Mouse (Mus musculus) limb, embryonic 13.5 days (tissue): Measurements from ENCODE around the gene Zzef1. TPM values are rescaled to one million over a fixed set of nuclear protein-coding genes. Genes with fewer than 3 reads are reported as not detected.
A peak's percentile ranks its signal among the peaks of the same experiment; 100 is the strongest.
"Not testable (repeated sequence)": the region's sequence is repeated elsewhere in the genome, so short reads cannot be mapped to it uniquely, and the experiment has no call there.

Experiments used
- ATAC-seq: fragments of 200-750 bp; cut with Nextera tagmentation; 2 replicates; pipeline ENCODE4 v1.8.0; 2017; ENCODE audit warnings: low read depth, moderate number of reproducible peaks, moderate TSS enrichment; ENCODE audit not compliant: low FRiP score
- H3K27ac ChIP-seq: fragments of 300-500 bp; sonication (generic); 2 replicates; pipeline ENCODE4 v1.5.1; 2015; ENCODE audit warnings: inconsistent platforms, mild to moderate bottlenecking, moderate library complexity
- H3K27me3 ChIP-seq: fragments of 300-500 bp; sonication (generic); 2 replicates; pipeline ENCODE4 v1.6.1; 2015; ENCODE audit warnings: mild to moderate bottlenecking, inconsistent platforms
- H3K36me3 ChIP-seq: fragments of 300-500 bp; sonication (generic); 2 replicates; pipeline ENCODE4 v1.6.1; 2015; ENCODE audit warnings: inconsistent platforms, mild to moderate bottlenecking, moderate library complexity
- H3K4me1 ChIP-seq: fragments of 300-500 bp; sonication (generic); 2 replicates; pipeline ENCODE4 v1.6.1; 2015; ENCODE audit warnings: inconsistent platforms
- H3K4me2 ChIP-seq: fragments of 300-500 bp; sonication (generic); replicated peaks from 2 replicates; pipeline ENCODE4 v1.6.1; 2015; ENCODE audit warnings: inconsistent platforms, mild to moderate bottlenecking, moderate library complexity
- H3K4me3 ChIP-seq: fragments of 300-500 bp; sonication (generic); 2 replicates; pipeline ENCODE4 v1.5.1; 2015; ENCODE audit warnings: moderate library complexity, mild to moderate bottlenecking, inconsistent platforms
- H3K9ac ChIP-seq: fragments of 300-500 bp; sonication (generic); 2 replicates; pipeline ENCODE4 v1.6.1; 2015; ENCODE audit warnings: mild to moderate bottlenecking, inconsistent platforms
- H3K9me3 ChIP-seq: fragments of 300-500 bp; sonication (generic); 2 replicates; pipeline ENCODE4 v1.6.1; 2016; ENCODE audit warnings: inconsistent platforms
- WGBS: fragments of 180-500 bp; shearing (Covaris S2); methylation state at CpG from one replicate; pipeline ENCODE4 v1.1.7; 2015; 5-methylcytosine and 5-hydroxymethylcytosine counted together
- polyA plus RNA-seq: library from polyadenylated mRNA; unstranded; fragments of >200 nt; fragmentation: Nextera tagmentation; extraction: Ambion mirVana; gene quantifications from 2 replicates; pipeline ENCODE4 v1.2.1, GENCODE M21; 2015

Gene Zzef1
- polyA plus RNA-seq: 9.2 and 10.4 TPM in 2 replicates

DNA sequence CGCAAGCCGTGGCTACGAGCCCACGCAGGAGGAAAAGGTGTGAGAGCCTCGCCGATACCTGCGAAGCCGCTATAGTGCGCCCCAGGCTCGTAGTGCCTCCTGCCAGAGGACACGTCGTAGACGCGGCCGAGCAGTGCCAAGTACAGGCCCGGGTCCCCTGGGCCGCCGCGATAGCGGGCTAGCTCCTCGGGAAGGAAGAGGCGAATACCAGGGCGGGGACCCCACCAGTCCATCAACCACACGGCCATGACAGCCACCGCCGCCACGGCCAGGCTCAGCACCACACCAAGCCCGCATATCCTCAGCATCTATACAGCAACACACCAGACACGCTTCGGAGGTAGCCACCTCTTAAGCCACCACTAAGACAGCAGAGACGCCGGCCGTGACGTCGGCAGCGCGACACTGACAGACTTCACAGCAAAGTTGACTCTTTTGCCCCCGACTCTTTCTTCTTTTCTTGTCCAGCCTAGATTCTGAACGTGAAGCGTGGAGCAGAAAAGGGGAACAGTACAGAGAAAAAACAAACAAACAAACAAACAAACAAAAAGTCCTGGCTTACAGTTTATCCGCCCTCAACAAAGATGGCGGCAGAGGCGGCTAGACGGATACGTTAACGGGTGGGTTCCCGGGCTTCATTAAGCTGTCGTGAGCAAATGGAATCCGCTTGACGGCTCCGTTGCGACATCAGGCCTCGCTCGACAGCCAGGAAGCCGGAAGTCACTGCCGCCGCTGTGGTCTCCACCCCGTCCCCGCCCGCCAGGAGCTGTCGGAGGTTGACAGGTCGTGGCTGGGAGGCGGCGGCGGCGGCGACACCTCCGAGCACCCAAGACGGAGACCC is at the start of gene Zzef1, which contains the start of gene Cyb5d2:
TSS of gene Zzef1 (plus strand) at position 772 of the 841 bp plus-strand sequence.
TSS of gene Cyb5d2 (minus strand) at position 688 of the 841 bp plus-strand sequence.
- H3K27me3 ChIP-seq: no peaks in the 10 kb centered on the region
- H3K27ac ChIP-seq: peak within 1 kb of the TSS; percentile 86
- under 1% methylated on average over 69 of the region's 69 CpGs for WGBS
- peaks cover 14% of the 10 kb centered on the region for H3K4me1 ChIP-seq
- peak within 1 kb of the TSS; percentile 84 for H3K9ac ChIP-seq
- H3K4me2 ChIP-seq: peak within 1 kb of the TSS; percentile 90
- no peaks in the 10 kb centered on the region for H3K9me3 ChIP-seq
- H3K4me3 ChIP-seq: peak within 1 kb of the TSS; percentile 95
- H3K36me3 ChIP-seq: no peaks in the 10 kb centered on the region
- ATAC-seq: peak; percentile 94

DNA sequence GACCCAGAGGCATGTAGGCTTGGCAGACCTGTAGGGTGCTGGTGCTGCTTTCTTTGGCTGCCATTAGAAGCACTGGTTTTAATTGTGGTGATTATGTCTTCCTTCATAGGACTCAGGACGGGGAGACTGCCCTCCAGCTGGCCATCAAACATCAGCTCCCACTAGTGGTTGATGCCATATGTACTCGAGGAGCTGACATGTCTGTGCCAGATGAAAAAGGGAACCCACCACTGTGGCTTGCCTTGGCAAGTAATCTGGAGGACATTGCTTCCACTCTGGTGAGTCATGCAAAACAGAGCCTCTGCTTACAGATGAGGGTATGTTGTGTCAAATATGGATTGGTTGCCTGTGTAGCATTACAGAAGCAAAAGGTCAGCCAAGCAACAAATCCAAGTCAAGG is 44.1 kb upstream of the Zzef1 start:
- Histone ChIP-seq H3K4me2 (no peak overlapping the region), H3K9ac (no peak overlapping the region), H3K27ac (no peak overlapping the region), H3K9me3 (no peaks in the 10 kb centered on the region), H3K4me3 (no peak overlapping the region), H3K36me3 (peaks cover 92% of the 10 kb centered on the region), H3K4me1 (no peaks in the 10 kb centered on the region), H3K27me3 (no peaks in the 10 kb centered on the region)
- no peak for ATAC-seq
- 31% methylated on average over 2 of the region's 2 CpGs for WGBS

DNA sequence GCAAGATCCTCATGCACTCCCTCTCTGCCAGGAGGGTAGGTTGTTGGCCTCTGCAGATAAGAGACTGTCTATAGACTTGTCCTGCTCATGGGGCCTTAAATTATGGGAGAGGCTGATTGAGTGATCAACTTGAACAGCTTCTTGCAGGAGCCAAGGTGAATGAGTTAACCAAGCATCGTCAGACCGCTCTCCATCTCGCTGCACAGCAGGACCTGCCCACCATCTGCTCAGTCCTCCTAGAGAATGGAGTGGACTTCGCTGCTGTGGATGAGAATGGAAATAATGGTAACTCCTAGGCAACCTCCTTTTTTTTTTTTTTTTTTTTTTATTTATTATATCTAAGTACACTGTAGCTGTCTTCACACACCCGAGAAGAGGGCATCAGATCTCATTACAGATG is 37.7 kb upstream of the Zzef1 start:
- H3K4me2 ChIP-seq: no peak overlapping the region
- H3K36me3 ChIP-seq: peaks cover 95% of the 10 kb centered on the region
- no peak overlapping the region for H3K9ac ChIP-seq
- H3K27ac ChIP-seq: no peak overlapping the region
- WGBS: 93% methylated on average over 5 of the region's 5 CpGs
- no peak overlapping the region for H3K4me3 ChIP-seq
- no peaks in the 10 kb centered on the region for H3K4me1 ChIP-seq
- no peaks in the 10 kb centered on the region for H3K27me3 ChIP-seq
- no peak for ATAC-seq
- no peaks in the 10 kb centered on the region for H3K9me3 ChIP-seq

DNA sequence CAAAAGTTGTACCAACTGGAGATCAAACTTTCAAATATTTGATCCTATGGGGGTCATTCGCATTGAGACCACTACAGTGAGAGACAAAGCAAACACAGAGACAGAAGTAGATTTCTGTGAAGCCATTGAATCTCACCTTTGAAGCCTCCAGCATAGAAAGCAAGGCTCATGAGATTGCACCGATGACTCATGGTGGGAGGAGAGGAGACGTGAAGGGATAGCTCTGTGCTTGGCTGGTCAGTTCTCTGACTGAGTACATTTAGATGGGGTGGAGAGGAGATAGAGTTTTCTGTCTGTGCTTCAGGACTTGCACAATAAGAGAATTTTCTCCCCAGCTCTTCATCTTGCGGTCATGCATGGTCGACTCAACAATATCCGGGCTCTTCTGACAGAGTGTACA is 36.4 kb upstream of the Zzef1 start:
- Histone ChIP-seq H3K4me2 (no peak overlapping the region), H3K4me3 (no peak overlapping the region), H3K4me1 (no peaks in the 10 kb centered on the region), H3K9me3 (no peaks in the 10 kb centered on the region), H3K36me3 (peaks cover 95% of the 10 kb centered on the region), H3K9ac (no peak overlapping the region), H3K27me3 (no peaks in the 10 kb centered on the region), H3K27ac (no peak overlapping the region)
- no peak for ATAC-seq
- WGBS: 95% methylated on average over 6 of the region's 6 CpGs

DNA sequence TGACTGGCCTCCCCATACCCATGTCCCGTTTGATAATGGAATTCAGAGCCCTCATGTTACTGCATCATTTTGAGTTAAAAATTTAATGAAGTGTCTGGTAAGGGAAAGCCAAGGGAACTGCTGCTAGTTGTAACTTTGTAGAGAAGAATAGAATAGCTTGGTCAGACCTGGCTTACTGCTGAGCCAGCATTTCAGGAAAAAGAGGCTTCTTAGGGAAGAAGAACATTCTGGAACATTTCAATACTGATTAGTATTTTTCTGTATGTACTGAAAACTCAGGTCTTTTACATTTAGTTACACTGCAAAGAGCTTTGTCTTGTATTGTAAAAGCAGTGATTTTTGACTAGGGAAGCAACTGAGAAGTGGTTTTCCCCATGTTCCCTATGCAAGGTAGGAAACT is 35.2 kb upstream of the Zzef1 start:
- Histone ChIP-seq H3K4me2 (no peak overlapping the region), H3K36me3 (peaks cover 87% of the 10 kb centered on the region), H3K27ac (no peak overlapping the region), H3K4me3 (no peak overlapping the region), H3K4me1 (no peaks in the 10 kb centered on the region), H3K27me3 (no peaks in the 10 kb centered on the region), H3K9me3 (no peaks in the 10 kb centered on the region), H3K9ac (no peak overlapping the region)
- 92% methylated on average over 1 of the region's 1 CpGs for WGBS
- no peak for ATAC-seq

DNA sequence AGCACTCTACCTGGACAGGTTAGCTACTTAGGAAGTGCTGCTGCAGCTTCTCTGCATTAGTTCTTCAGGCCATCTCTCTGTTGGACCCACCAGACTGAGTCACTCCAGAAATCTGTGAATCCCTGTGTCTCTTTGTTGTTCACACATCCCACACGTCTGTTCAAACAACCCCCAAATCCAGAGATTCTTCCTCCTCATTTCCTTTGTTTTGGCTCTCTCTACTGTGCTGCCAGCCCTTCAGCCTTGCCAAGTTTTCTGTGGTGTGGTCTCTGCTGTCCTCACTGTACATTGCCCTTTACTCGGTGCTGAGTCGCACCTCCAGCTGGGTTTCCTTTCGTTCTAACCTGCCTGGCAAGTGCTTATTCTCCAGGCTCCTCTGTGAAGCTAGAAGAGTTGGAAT is 31.8 kb upstream of the Zzef1 start:
- no peak for ATAC-seq
- 84% methylated on average over 4 of the region's 4 CpGs for WGBS

DNA sequence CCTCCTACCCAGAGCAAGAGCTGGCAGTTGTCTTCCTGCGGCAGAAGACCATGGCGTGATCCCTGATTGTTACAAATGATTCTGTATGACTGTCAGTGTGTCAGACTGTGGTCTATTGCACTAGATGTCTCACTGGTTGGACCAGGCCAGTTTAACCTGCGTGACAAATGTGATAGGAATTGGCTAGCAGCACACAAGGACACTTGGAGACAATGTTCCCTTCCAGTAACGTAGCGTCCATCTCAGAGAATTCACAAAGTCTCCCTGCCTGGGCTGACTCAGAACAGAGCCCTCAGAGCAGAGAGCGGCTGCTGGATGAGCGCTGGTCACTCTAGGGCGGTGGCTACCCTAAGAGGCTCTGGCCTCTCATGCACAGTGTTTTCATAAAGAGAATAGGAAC is 28.3 kb upstream of the Zzef1 start:
- Histone ChIP-seq H3K9ac (no peak overlapping the region), H3K4me1 (no peaks in the 10 kb centered on the region), H3K4me3 (no peak overlapping the region), H3K9me3 (no peaks in the 10 kb centered on the region), H3K27ac (no peak overlapping the region), H3K4me2 (no peak overlapping the region), H3K27me3 (no peaks in the 10 kb centered on the region), H3K36me3 (peaks cover 58% of the 10 kb centered on the region)
- 94% methylated on average over 8 of the region's 8 CpGs for WGBS
- no peak for ATAC-seq

More for the DNA sequence above, 31.8 kb upstream of the Zzef1 start:
- Histone ChIP-seq H3K4me1 (no peaks in the 10 kb centered on the region), H3K9ac (no peak overlapping the region), H3K27me3 (no peaks in the 10 kb centered on the region), H3K9me3 (no peaks in the 10 kb centered on the region), H3K4me2 (no peak overlapping the region), H3K36me3 (peaks cover 78% of the 10 kb centered on the region), H3K27ac (no peak overlapping the region), H3K4me3 (no peak overlapping the region)

DNA sequence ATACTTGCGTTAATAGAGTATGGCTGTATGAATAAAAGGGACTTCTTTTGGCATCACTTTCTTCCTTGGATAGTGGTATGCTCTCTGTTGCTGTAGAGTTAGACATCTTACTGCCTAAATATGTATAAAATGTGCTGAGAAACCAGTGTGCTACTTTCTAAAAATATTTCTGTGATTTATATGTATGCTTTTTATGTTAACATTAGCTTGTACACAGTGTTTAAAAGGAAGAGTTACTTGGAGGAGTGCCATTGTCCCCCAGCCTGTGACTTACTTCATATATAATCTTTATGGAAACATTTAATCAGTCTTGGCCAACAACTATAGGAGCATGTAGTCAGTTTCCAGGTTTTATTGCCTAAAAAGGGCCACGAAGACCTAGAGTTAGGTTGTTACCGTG is 27.0 kb upstream of the Zzef1 start:
- 91% methylated on average over 3 of the region's 3 CpGs for WGBS
- ATAC-seq: no peak
- no peak overlapping the region for H3K4me3 ChIP-seq
- no peak overlapping the region for H3K4me2 ChIP-seq
- no peaks in the 10 kb centered on the region for H3K9me3 ChIP-seq
- H3K27me3 ChIP-seq: no peaks in the 10 kb centered on the region
- H3K27ac ChIP-seq: no peak overlapping the region
- peaks cover 45% of the 10 kb centered on the region for H3K36me3 ChIP-seq
- H3K9ac ChIP-seq: no peak overlapping the region
- H3K4me1 ChIP-seq: no peaks in the 10 kb centered on the region

DNA sequence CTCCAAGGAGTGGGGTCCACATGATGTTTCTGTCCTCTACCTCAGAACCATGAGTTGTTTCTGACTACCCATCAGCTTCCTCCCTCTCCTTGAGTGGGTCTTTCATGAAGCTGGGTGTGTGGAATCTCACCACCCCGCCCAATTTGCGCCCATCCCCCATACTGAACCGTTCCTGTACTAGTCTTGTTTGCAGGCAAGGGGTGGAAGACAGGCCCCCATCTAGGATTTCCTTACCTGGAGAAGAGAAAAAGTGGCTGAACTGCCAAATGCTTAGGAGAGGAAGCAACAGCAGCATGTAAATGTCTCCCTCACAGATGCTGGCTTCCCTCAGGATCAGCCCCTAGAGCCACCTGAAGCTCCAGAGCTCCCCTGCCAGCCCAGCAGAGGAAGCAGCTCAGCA is 25.7 kb upstream of the Zzef1 start:
- Histone ChIP-seq H3K27ac (no peak overlapping the region), H3K4me1 (no peaks in the 10 kb centered on the region), H3K4me2 (no peak overlapping the region), H3K9me3 (no peaks in the 10 kb centered on the region), H3K4me3 (no peak overlapping the region), H3K27me3 (no peaks in the 10 kb centered on the region), H3K9ac (no peak overlapping the region), H3K36me3 (peaks cover 37% of the 10 kb centered on the region)
- no peak for ATAC-seq
- 86% methylated on average over 3 of the region's 3 CpGs for WGBS

DNA sequence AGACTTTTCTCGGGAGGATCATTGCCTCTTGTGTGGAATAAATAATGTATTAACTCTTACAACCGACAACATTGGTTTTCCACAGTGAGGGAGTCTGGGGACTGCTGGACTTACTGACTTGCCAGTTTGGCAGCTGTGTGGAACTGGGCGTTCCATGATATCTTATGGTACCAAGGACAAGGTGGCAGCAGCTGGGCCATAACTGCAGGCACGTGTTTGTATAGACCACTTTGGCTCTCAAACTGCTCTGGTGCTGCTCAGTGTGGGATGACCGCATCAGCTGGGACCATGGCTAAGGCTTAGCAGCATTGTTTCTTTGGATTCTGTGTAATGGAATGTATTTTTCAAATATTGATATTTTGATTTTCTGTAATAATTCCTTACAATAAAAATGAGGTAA is 25.2 kb upstream of the Zzef1 start:
- Histone ChIP-seq H3K4me2 (no peak overlapping the region), H3K27me3 (no peaks in the 10 kb centered on the region), H3K4me3 (no peak overlapping the region), H3K4me1 (no peaks in the 10 kb centered on the region), H3K9me3 (no peaks in the 10 kb centered on the region), H3K27ac (no peak overlapping the region), H3K9ac (no peak overlapping the region), H3K36me3 (peaks cover 37% of the 10 kb centered on the region)
- WGBS: 82% methylated on average over 5 of the region's 5 CpGs
- ATAC-seq: no peak

DNA sequence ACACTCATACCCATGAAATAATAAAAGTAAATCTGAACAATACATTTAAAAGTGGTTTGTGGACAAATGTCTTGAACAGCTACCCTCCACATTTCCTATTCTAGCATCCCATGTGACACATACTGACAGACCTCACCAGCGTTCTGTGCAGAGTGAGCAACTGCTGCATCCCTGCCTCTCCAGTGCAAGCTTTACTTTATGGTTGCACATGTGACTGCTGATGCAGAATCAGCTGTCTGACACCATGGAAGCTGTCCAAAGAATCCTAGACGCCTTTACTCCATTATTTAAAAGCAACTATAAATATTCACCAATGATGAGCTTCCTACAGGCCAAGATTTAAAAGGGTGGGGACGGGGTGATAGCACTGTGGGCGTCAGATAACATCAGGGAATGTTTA is 24.6 kb upstream of the Zzef1 start:
- Histone ChIP-seq H3K27me3 (no peaks in the 10 kb centered on the region), H3K4me2 (no peak overlapping the region), H3K9ac (no peak overlapping the region), H3K36me3 (peaks cover 37% of the 10 kb centered on the region), H3K9me3 (no peaks in the 10 kb centered on the region), H3K4me3 (no peak overlapping the region), H3K4me1 (no peaks in the 10 kb centered on the region), H3K27ac (no peak overlapping the region)
- no peak for ATAC-seq
- 78% methylated on average over 4 of the region's 4 CpGs for WGBS

DNA sequence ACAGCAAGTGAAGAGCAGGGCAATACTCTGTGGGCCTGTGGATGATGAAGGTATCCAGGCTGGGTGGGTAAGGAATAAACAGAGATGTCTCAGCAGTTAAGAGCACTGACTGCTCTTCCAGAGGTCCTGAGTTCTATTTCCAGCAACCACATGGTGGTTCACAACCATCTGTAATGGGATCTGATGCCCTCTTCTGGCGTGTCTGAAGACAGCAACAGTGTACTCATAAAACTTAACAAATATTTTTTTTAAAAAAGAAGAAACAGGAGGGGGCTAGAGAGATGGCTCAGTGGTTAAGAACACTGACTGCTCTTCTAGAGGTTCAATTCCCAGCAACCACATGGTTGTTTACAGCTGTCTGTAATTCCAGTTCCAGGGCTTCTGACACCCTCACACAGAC is 23.4 kb upstream of the Zzef1 start:
- WGBS: 44% methylated on average over 1 of the region's 1 CpGs
- H3K4me1 ChIP-seq, H3K27ac ChIP-seq, H3K9ac ChIP-seq, H3K4me2 ChIP-seq, ATAC-seq, H3K27me3 ChIP-seq, H3K9me3 ChIP-seq, H3K4me3 ChIP-seq: not testable (repeated sequence)
- H3K36me3 ChIP-seq: peaks cover 31% of the 10 kb centered on the region

DNA sequence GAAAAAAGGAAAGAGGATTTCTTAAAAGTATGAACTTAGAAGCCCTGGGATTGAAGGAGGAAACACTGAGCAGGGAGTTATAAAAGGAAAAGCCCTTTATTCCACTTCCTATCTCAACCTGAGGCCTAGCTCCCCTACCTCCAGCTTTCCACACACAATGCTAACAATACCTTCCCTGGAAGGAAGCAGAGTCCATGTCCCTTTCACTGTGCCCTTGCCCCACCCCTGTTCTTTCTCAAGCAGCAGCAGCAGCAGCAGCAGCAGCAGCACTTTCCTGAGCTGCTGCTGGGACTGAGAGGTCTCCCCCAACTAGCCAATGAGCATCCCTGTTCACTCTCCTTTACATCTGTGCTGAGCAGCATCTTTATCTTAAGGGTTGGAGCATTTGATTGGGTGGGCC is 17.1 kb upstream of the Zzef1 start:
- no peak for ATAC-seq
- Histone ChIP-seq H3K27me3 (no peaks in the 10 kb centered on the region), H3K4me1 (no peaks in the 10 kb centered on the region), H3K4me3 (no peak overlapping the region), H3K36me3 (no peaks in the 10 kb centered on the region), H3K4me2 (no peak overlapping the region), H3K27ac (no peak overlapping the region), H3K9ac (no peak overlapping the region), H3K9me3 (no peaks in the 10 kb centered on the region)
